ENCODE assay signal across 8 mouse cellular contexts in the genomic region with DNA sequence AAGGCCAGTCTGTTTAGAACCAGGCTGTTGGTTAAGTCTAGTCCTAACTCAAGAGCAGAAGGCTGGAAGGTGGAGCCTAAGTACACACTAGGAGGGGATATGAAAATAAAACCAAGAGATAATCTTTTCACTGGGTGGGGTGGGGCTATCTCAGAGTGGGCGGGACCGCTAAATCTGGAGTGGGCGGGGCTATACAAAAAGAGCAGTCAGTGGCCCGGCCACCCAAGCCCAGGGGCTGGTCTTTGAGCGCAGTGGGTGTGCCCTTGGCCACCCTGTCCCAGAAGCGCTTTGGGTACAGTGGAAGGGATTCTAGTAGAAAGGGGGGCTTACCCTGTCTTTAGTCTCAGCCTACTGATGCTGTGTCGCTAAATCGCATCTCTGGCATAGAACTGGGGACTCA. TPM values are rescaled to one million over a fixed set of nuclear protein-coding genes. Genes with fewer than 3 reads are reported as not detected.
A peak's percentile ranks its signal among the peaks of the same experiment; 100 is the strongest.
DNase-seq lines count a peak whose midpoint lies in the region; ATAC-seq and TF ChIP-seq lines count a peak whose summit lies in the region.

No protein-coding gene starts in this region.

- no peaks in the 10 kb centered on the region for H3K36me3 ChIP-seq in limb, embryonic 11.5 days (ENCODE audit: control insufficient read depth, insufficient read depth, low read length)
- H3K36me3 ChIP-seq in neural tube, embryonic 15.5 days, result no peaks in the 10 kb centered on the region

- 5% methylated on average over 8 of the region's 8 CpGs for WGBS in limb, embryonic 11.5 days
- WGBS in neural tube, embryonic 15.5 days, result 6% methylated on average over 8 of the region's 8 CpGs

- peak; percentile 58 for DNase-seq in kidney, postnatal 10 days
- no peak for DNase-seq in kidney, adult 9 months
- DNase-seq in limb, embryonic 11.5 days (ENCODE audit: low spot score), result peak; percentile 33
- no peak for DNase-seq in urinary bladder, adult 2 months (ENCODE audit: low spot score)
- DNase-seq in layer of hippocampus, adult 11-12 months (ENCODE audit: low spot score), result no peak
- no peak for DNase-seq in layer of hippocampus, adult 9-10 months (ENCODE audit: low spot score)

- no peak for TF ChIP-seq POLR2A in embryonic fibroblast, embryonic 13.5 days (IDR thresholded peaks at IDR 0.05; ENCODE audit: low read depth, low read length)

- no peaks in the 10 kb centered on the region for H3K9me3 ChIP-seq in limb, embryonic 11.5 days (ENCODE audit: control insufficient read depth, low read length)
- no peaks in the 10 kb centered on the region for H3K9me3 ChIP-seq in neural tube, embryonic 15.5 days (replicated peaks)

- peak; percentile 55; the same call in 1 of the 2 replicates for ATAC-seq in limb, embryonic 11.5 days (ENCODE audit: insufficient number of reproducible peaks, low FRiP score, low TSS enrichment, low read depth)
- peak; percentile 74 for ATAC-seq in neural tube, embryonic 15.5 days (ENCODE audit: low FRiP score)

- peak overlapping the region; percentile 41 for H3K4me3 ChIP-seq in embryonic fibroblast, embryonic 13.5 days (ENCODE audit: insufficient read depth, low read length)
- H3K4me3 ChIP-seq in limb, embryonic 11.5 days (ENCODE audit: low read depth, low read length), result peak overlapping the region; percentile 40
- H3K4me3 ChIP-seq in neural tube, embryonic 15.5 days (replicated peaks), result peak overlapping the region; percentile 69

- H3K9ac ChIP-seq in limb, embryonic 11.5 days (ENCODE audit: low read length), result no peak overlapping the region; the same call in 1 of the 2 replicates
- peak overlapping the region; percentile 90 for H3K9ac ChIP-seq in neural tube, embryonic 15.5 days (replicated peaks)

- peaks cover 24% of the 10 kb centered on the region for H3K27me3 ChIP-seq in limb, embryonic 11.5 days (ENCODE audit: control insufficient read depth, insufficient read depth, low read length)
- H3K27me3 ChIP-seq in neural tube, embryonic 15.5 days (replicated peaks), result peaks cover 21% of the 10 kb centered on the region

- no peaks in the 10 kb centered on the region for H3K4me1 ChIP-seq in embryonic fibroblast, embryonic 13.5 days (ENCODE audit: control insufficient read depth, insufficient read depth, low read length)
- peaks cover 3% of the 10 kb centered on the region; the same call in 1 of the 2 replicates for H3K4me1 ChIP-seq in limb, embryonic 11.5 days (ENCODE audit: control insufficient read depth, insufficient read depth, low read length)
- H3K4me1 ChIP-seq in neural tube, embryonic 15.5 days, result peaks cover 22% of the 10 kb centered on the region

- peak overlapping the region; percentile 58 for H3K4me2 ChIP-seq in limb, embryonic 11.5 days (ENCODE audit: low read depth, severe bottlenecking)
- peak overlapping the region; percentile 72 for H3K4me2 ChIP-seq in neural tube, embryonic 15.5 days

- no peak for TF ChIP-seq CTCF in embryonic fibroblast, embryonic 13.5 days (IDR thresholded peaks at IDR 0.05; ENCODE audit: borderline replicate concordance, insufficient read depth, low read length)

- no peak overlapping the region for H3K27ac ChIP-seq in embryonic fibroblast, embryonic 13.5 days (ENCODE audit: insufficient read depth, low read length)
- no peak overlapping the region for H3K27ac ChIP-seq in limb, embryonic 11.5 days (replicated peaks; ENCODE audit: low read depth, low read length)
- no peak overlapping the region; the same call in 1 of the 2 replicates for H3K27ac ChIP-seq in neural tube, embryonic 15.5 days (replicated peaks)

RNA-seq across cellular contexts. Expression of a gene that starts 0.5 kb away (rescaled TPM):
- polyA plus RNA-seq in embryonic fibroblast, embryonic 13.5 days (2011; ENCODE audit: insufficient read length, low read depth, missing spikeins), result 11.3 and 16.2 TPM in 2 replicates
- 30.8 and 32.2 TPM in 2 replicates for polyA plus RNA-seq in limb, embryonic 11.5 days (2014; fragmentation: Nextera tagmentation; extraction: Ambion mirVana)
- polyA plus RNA-seq in neural tube, embryonic 15.5 days (2015; fragmentation: Nextera tagmentation; extraction: Ambion mirVana), result 29.3 and 33.2 TPM in 2 replicates
- 59.0 and 67.0 TPM in 2 replicates for polyA plus RNA-seq in urinary bladder, adult 2 months (2012; rRNA removed)

RNA-seq across cellular contexts. Expression of a gene that starts 0.6 kb away (rescaled TPM):
- polyA plus RNA-seq in embryonic fibroblast, embryonic 13.5 days (2011; ENCODE audit: insufficient read length, low read depth, missing spikeins), result 2.3 and 2.6 TPM in 2 replicates
- polyA plus RNA-seq in limb, embryonic 11.5 days (2014; fragmentation: Nextera tagmentation; extraction: Ambion mirVana), result 2.1 and 2.3 TPM in 2 replicates
- polyA plus RNA-seq in neural tube, embryonic 15.5 days (2015; fragmentation: Nextera tagmentation; extraction: Ambion mirVana), result 12.9 and 17.5 TPM in 2 replicates
- 0.44 and 0.83 TPM in 2 replicates for polyA plus RNA-seq in urinary bladder, adult 2 months (2012; rRNA removed)

RNA-seq across cellular contexts. Expression of a gene that starts 23.7 kb away (rescaled TPM):
- 0.76 and 0.97 TPM in 2 replicates for polyA plus RNA-seq in embryonic fibroblast, embryonic 13.5 days (2011; ENCODE audit: insufficient read length, low read depth, missing spikeins)
- polyA plus RNA-seq in limb, embryonic 11.5 days (2014; fragmentation: Nextera tagmentation; extraction: Ambion mirVana), result 0.16 and 0.21 TPM in 2 replicates
- polyA plus RNA-seq in neural tube, embryonic 15.5 days (2015; fragmentation: Nextera tagmentation; extraction: Ambion mirVana), result 0.37 TPM in 1 of 2 replicates, not detected in the other
- polyA plus RNA-seq in urinary bladder, adult 2 months (2012; rRNA removed), result 6.8 and 7.9 TPM in 2 replicates

RNA-seq across cellular contexts. Expression of a gene that starts 40.7 kb away (rescaled TPM):
- 33.3 and 41.3 TPM in 2 replicates for polyA plus RNA-seq in embryonic fibroblast, embryonic 13.5 days (2011; ENCODE audit: insufficient read length, low read depth, missing spikeins)
- 141 and 148 TPM in 2 replicates for polyA plus RNA-seq in limb, embryonic 11.5 days (2014; fragmentation: Nextera tagmentation; extraction: Ambion mirVana)
- polyA plus RNA-seq in neural tube, embryonic 15.5 days (2015; fragmentation: Nextera tagmentation; extraction: Ambion mirVana), result 60.2 and 75.0 TPM in 2 replicates
- polyA plus RNA-seq in urinary bladder, adult 2 months (2012; rRNA removed), result 32.5 and 33.5 TPM in 2 replicates

RNA-seq across cellular contexts. Expression of a gene that starts 40.9 kb away (rescaled TPM):
- polyA plus RNA-seq in embryonic fibroblast, embryonic 13.5 days (2011; ENCODE audit: insufficient read length, low read depth, missing spikeins), result not detected in 2 replicates
- polyA plus RNA-seq in limb, embryonic 11.5 days (2014; fragmentation: Nextera tagmentation; extraction: Ambion mirVana), result 0.19 TPM in 1 of 2 replicates, not detected in the other
- 0.51 TPM in 1 of 2 replicates, not detected in the other for polyA plus RNA-seq in neural tube, embryonic 15.5 days (2015; fragmentation: Nextera tagmentation; extraction: Ambion mirVana)
- polyA plus RNA-seq in urinary bladder, adult 2 months (2012; rRNA removed), result 0.10 and 0.21 TPM in 2 replicates

Comparison
In these comparisons a context has a peak if more than half of its experiments do, and no peak if none do; other contexts are left out.
1. DNase-seq: peak in kidney, postnatal 10 days (single experiment) and limb, embryonic 11.5 days (single experiment); none in kidney, adult 9 months (single experiment), urinary bladder, adult 2 months (single experiment), layer of hippocampus, adult 11-12 months (single experiment) and layer of hippocampus, adult 9-10 months (single experiment).
2. Peak in every context shown above with its lines, with median percentiles within 50 percentile points of each other: H3K4me3 ChIP-seq.